In genomic region chr11:22886991-22887390, GRCm38 (mm10) we compare ENCODE assay signal across 21 mouse cellular contexts.
"Had no signal": no experiment of that assay in that cellular context is flagged by ENCODE, and none has a peak within 500 bp of the region (broad histone marks: within the 10 kb centered on the region; RNA-seq: fewer than 3 reads in every experiment).

No protein-coding gene starts in this region.

- H3K27ac ChIP-seq: intestine, embryonic 15.5 days; limb, embryonic 12.5 days; limb, embryonic 15.5 days; liver, embryonic 14.5 days; midbrain, embryonic 10.5 days; midbrain, embryonic 13.5 days; neural tube, embryonic 13.5 days; stomach, embryonic 15.5 days had no signal

- H3K36me3 ChIP-seq: intestine, embryonic 15.5 days; limb, embryonic 12.5 days; limb, embryonic 15.5 days; midbrain, embryonic 10.5 days; midbrain, embryonic 13.5 days; neural tube, embryonic 13.5 days; stomach, embryonic 15.5 days had no signal

- H3K4me3 ChIP-seq: intestine, embryonic 15.5 days; limb, embryonic 12.5 days; limb, embryonic 15.5 days; megakaryocyte, embryonic 14.5 days; midbrain, embryonic 10.5 days; midbrain, embryonic 13.5 days; myocyte; neural tube, embryonic 13.5 days; stomach, embryonic 15.5 days had no signal

- DNase-seq: kidney, adult 11 months; kidney, postnatal 36 days; left cerebral cortex, postnatal 4 days; liver, postnatal 0 days; lung, embryonic 14.5 days; retina, postnatal 1 day; right cerebral cortex, postnatal 25 days; spleen, adult 18-20 months; thymus, postnatal 25 days had no signal

- H3K27me3 ChIP-seq: intestine, embryonic 15.5 days; limb, embryonic 12.5 days; limb, embryonic 15.5 days; midbrain, embryonic 13.5 days; neural tube, embryonic 13.5 days; stomach, embryonic 15.5 days had no signal

- ATAC-seq: intestine, embryonic 15.5 days; liver, postnatal 0 days; midbrain, embryonic 13.5 days; midbrain, embryonic 16.5 days had no signal

- H3K9me3 ChIP-seq: intestine, embryonic 15.5 days; limb, embryonic 12.5 days; limb, embryonic 15.5 days; megakaryocyte, embryonic 14.5 days; midbrain, embryonic 10.5 days; midbrain, embryonic 13.5 days; neural tube, embryonic 13.5 days; stomach, embryonic 15.5 days had no signal

- H3K4me2 ChIP-seq: intestine, embryonic 15.5 days; limb, embryonic 12.5 days; limb, embryonic 15.5 days; liver, embryonic 11.5 days; lung, embryonic 14.5 days; midbrain, embryonic 13.5 days; neural tube, embryonic 13.5 days; stomach, embryonic 15.5 days had no signal

- H3K4me1 ChIP-seq: intestine, embryonic 15.5 days; limb, embryonic 12.5 days; limb, embryonic 15.5 days; midbrain, embryonic 13.5 days; neural tube, embryonic 13.5 days; stomach, embryonic 15.5 days had no signal

- H3K9ac ChIP-seq: intestine, embryonic 15.5 days; limb, embryonic 12.5 days; limb, embryonic 15.5 days; liver, embryonic 14.5 days; liver, postnatal 0 days; lung, embryonic 14.5 days; midbrain, embryonic 13.5 days; neural tube, embryonic 13.5 days; stomach, embryonic 15.5 days had no signal
